ENCODE assay signal across 17 mouse cellular contexts in genomic region chr17:75920240-75920639, GRCm38 (mm10).
"Had no signal": no experiment of that assay in that cellular context is flagged by ENCODE, and none has a peak within 500 bp of the region (broad histone marks: within the 10 kb centered on the region; RNA-seq: fewer than 3 reads in every experiment).

No protein-coding gene starts in this region.

- H3K4me2 ChIP-seq: lung, embryonic 15.5 days; midbrain, embryonic 11.5 days; midbrain, embryonic 13.5 days; midbrain, embryonic 15.5 days; neural tube, embryonic 12.5 days had no signal

- H3K4me1 ChIP-seq: lung, embryonic 15.5 days; megakaryocyte, embryonic 14.5 days; midbrain, embryonic 13.5 days; midbrain, embryonic 15.5 days; neural tube, embryonic 12.5 days had no signal

- H3K27ac ChIP-seq: lung, embryonic 15.5 days; macrophage; midbrain, embryonic 13.5 days; midbrain, embryonic 15.5 days; neural tube, embryonic 12.5 days had no signal

- H3K4me3 ChIP-seq: lung, embryonic 15.5 days; megakaryocyte, embryonic 14.5 days; midbrain, embryonic 13.5 days; midbrain, embryonic 15.5 days; neural tube, embryonic 12.5 days had no signal

- H3K9ac ChIP-seq: lung, embryonic 15.5 days; midbrain, embryonic 13.5 days; midbrain, embryonic 15.5 days; neural tube, embryonic 12.5 days had no signal

- H3K9me3 ChIP-seq: lung, embryonic 15.5 days; midbrain, embryonic 13.5 days; midbrain, embryonic 15.5 days; neural tube, embryonic 12.5 days had no signal

- DNase-seq: lung, adult 2 months; lung, postnatal 14 days; lung, postnatal 36 days; right cerebral cortex, postnatal 14 days; right cerebral cortex, postnatal 4 days; spleen, adult 18-20 months; thymus, adult 18-20 months; thymus, postnatal 14 days; thymus, postnatal 36 days had no signal

- ATAC-seq: lung, postnatal 0 days; midbrain, embryonic 13.5 days; midbrain, embryonic 15.5 days had no signal

- H3K36me3 ChIP-seq: lung, embryonic 15.5 days; midbrain, embryonic 13.5 days; midbrain, embryonic 15.5 days; neural tube, embryonic 12.5 days had no signal

- H3K27me3 ChIP-seq: lung, embryonic 15.5 days; megakaryocyte, embryonic 14.5 days; midbrain, embryonic 13.5 days; midbrain, embryonic 15.5 days; neural tube, embryonic 12.5 days had no signal
